Mouse (Mus musculus) testis, adult 2 months (tissue): ENCODE data around the gene Ss18l1.

ENCODE experiments used
- CTCF ChIP-seq: fragments of 200-500 bp; IDR thresholded peaks from 2 replicates; pipeline ENCODE4 v1.5.1; 2012; ENCODE audit warnings: low read depth, mild to moderate bottlenecking, inconsistent platforms, low read length, moderate library complexity; ENCODE audit not compliant: control insufficient read depth, insufficient read depth, insufficient replicate concordance
- POLR2A ChIP-seq: fragments of 200-500 bp; IDR thresholded peaks from 2 replicates; pipeline ENCODE4 v1.6.1; 2012; ENCODE audit warnings: low read depth, mild to moderate bottlenecking, inconsistent platforms, low read length, moderate library complexity; ENCODE audit not compliant: control insufficient read depth

DNA sequence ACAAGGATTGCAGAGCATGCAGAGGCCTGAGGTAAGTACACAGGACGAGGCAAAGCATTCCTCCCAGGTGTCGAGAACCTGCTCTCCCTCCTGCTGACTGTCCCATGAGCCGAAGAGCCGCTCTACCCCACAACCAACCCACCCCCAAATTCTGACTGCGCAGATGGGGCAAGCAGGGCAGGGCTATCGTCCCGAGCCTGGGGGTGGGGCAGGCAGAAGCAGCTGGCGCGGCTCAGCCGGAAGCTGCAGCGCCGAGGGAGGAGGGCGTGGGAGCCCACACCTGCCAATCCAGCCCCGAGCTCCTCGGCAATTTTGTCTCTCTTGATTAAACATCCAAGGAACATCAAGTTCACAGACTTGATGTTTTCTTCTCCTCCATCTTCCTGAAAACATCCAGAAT, 57.2 kb downstream of the Ss18l1 start:
- TF ChIP-seq CTCF (no peak), POLR2A (no peak)
